Comparison of ENCODE assay signal across 11 mouse cellular contexts in the genomic region with DNA sequence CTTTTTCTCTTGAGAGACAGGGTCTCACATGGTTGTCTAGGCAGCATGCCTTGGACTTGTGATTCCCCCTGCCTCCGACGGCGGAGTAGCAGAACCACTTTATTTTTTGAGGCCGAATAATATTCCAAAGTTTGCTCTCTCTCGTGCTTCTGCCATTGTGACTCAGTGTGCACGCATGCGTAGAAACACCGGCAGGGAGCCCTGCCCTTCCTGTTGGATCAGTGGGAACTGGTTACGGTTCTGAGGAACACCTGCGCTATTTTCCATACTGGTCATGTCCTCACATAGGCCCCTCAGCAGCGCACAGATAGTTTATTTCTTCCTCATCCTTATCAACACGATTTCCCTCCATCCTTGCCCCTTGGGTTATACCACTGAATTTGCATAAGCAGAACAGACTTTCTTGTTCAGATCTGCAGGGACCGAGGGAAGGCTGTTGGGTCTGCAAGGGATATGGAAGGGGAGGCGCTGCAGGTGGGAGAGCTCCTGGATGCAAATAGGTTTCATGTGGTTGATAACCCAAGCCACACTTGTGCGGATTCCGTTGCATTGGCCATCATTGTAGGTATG.
A peak's percentile ranks its signal among the peaks of the same experiment; 100 is the strongest.
DNase-seq lines count a peak whose midpoint lies in the region; ATAC-seq and TF ChIP-seq lines count a peak whose summit lies in the region.
"Had no signal": no experiment of that assay in that cellular context is flagged by ENCODE, and none has a peak within 500 bp of the region (broad histone marks: within the 10 kb centered on the region; RNA-seq: fewer than 3 reads in every experiment).

No protein-coding gene starts in this region.

- peak; percentile 64 for ATAC-seq in common myeloid progenitor, adult 5-6 weeks (replicated peaks; ENCODE audit: low read depth, poor library complexity, severe bottlenecking)
- ATAC-seq in intestine, embryonic 14.5 days (replicated peaks; ENCODE audit: low FRiP score, low TSS enrichment, low read depth): peak; percentile 59; the same call in 1 of the 2 replicates
- ATAC-seq in midbrain, embryonic 13.5 days: no peak
- ATAC-seq: inflammation-experienced regulatory T-cells, adult 6 months had no signal

- no peak for TF ChIP-seq POLR2A in kidney, adult 2 months (IDR thresholded peaks at IDR 0.05; ENCODE audit: low read depth, low read length)

- no peak overlapping the region for H3K9ac ChIP-seq in intestine, embryonic 14.5 days (ENCODE audit: low read length)
- H3K9ac ChIP-seq in midbrain, embryonic 13.5 days (replicated peaks): no peak overlapping the region

- peak; percentile 7 for DNase-seq in kidney, adult 2 months
- DNase-seq in kidney, adult 8-10 months: no peak
- no peak for DNase-seq in intestine, embryonic 14.5 days (ENCODE audit: low spot score)
- no peak for DNase-seq in right cerebral cortex, postnatal 25 days
- DNase-seq in frontal cortex, postnatal 14 days (ENCODE audit: low spot score in 2 of 2): no peak
- no peak for DNase-seq in urinary bladder, postnatal 4 days (ENCODE audit: low spot score in 2 of 2)
- DNase-seq: cerebellum, adult 18-20 months had no signal

- no peak for TF ChIP-seq CTCF in kidney, adult 2 months (conservative IDR thresholded peaks at IDR 0.05; ENCODE audit: insufficient read depth, insufficient read length, low read depth, low read length)

- peak overlapping the region; percentile 42 for H3K4me2 ChIP-seq in intestine, embryonic 14.5 days (ENCODE audit: low read length)
- H3K4me2 ChIP-seq in midbrain, embryonic 13.5 days (replicated peaks): peak overlapping the region; percentile 33

- 45% methylated on average over 16 of the region's 16 CpGs for WGBS in kidney, adult 2 months
- WGBS in intestine, embryonic 14.5 days: 30% methylated on average over 16 of the region's 16 CpGs
- WGBS in midbrain, embryonic 13.5 days: 27% methylated on average over 16 of the region's 16 CpGs

- no peaks in the 10 kb centered on the region for H3K9me3 ChIP-seq in intestine, embryonic 14.5 days (ENCODE audit: control insufficient read depth, low read length)
- H3K9me3 ChIP-seq in midbrain, embryonic 13.5 days: no peaks in the 10 kb centered on the region

- H3K27me3 ChIP-seq in kidney, adult 2 months (replicated peaks; ENCODE audit: control insufficient read depth, insufficient read depth, low read length): no peaks in the 10 kb centered on the region
- H3K27me3 ChIP-seq in intestine, embryonic 14.5 days (replicated peaks; ENCODE audit: control insufficient read depth, insufficient read depth, low read length): 0 out of 2 replicates have a peak, but pooled peaks cover 4% of the 10 kb centered on the region
- H3K27me3 ChIP-seq in midbrain, embryonic 13.5 days: peaks cover 13% of the 10 kb centered on the region

- H3K27ac ChIP-seq in kidney, adult 2 months (ENCODE audit: insufficient read depth, low read depth, low read length): no peak overlapping the region
- H3K27ac ChIP-seq in intestine, embryonic 14.5 days (ENCODE audit: low read depth): no peak overlapping the region
- no peak overlapping the region for H3K27ac ChIP-seq in midbrain, embryonic 13.5 days

- H3K4me1 ChIP-seq in kidney, adult 2 months (ENCODE audit: control insufficient read depth, insufficient read depth, low read length): no peaks in the 10 kb centered on the region
- 0 out of 2 replicates have a peak, but pooled peaks cover 7% of the 10 kb centered on the region for H3K4me1 ChIP-seq in intestine, embryonic 14.5 days (replicated peaks; ENCODE audit: control insufficient read depth, insufficient read depth, low read length)
- no peaks in the 10 kb centered on the region for H3K4me1 ChIP-seq in midbrain, embryonic 13.5 days (replicated peaks)

- H3K36me3 ChIP-seq in kidney, adult 2 months (ENCODE audit: control insufficient read depth, insufficient read depth, low read length): no peaks in the 10 kb centered on the region
- H3K36me3 ChIP-seq in intestine, embryonic 14.5 days (ENCODE audit: control insufficient read depth, insufficient read depth, low read length): no peaks in the 10 kb centered on the region
- no peaks in the 10 kb centered on the region for H3K36me3 ChIP-seq in midbrain, embryonic 13.5 days
- H3K36me3 ChIP-seq: G1E had no signal

- peak overlapping the region; percentile 8; the same call in 1 of the 2 replicates for H3K4me3 ChIP-seq in kidney, adult 2 months (ENCODE audit: insufficient read depth, low read depth, low read length)
- 0 out of 2 replicates have a peak overlapping the region, but pooled peaks have one; percentile 8 for H3K4me3 ChIP-seq in intestine, embryonic 14.5 days (ENCODE audit: low read depth, low read length)
- H3K4me3 ChIP-seq in midbrain, embryonic 13.5 days (replicated peaks): no peak overlapping the region; the same call in 1 of the 2 replicates
